Mouse (Mus musculus) ES-CJ7 (cell line): Measurements from ENCODE around the gene Ormdl3.

Experiments
- DNase-seq: peaks from one replicate; pipeline ENCODE4 v3.0.0; 2011; ENCODE audit warnings: low read depth, low spot score

Gene Ormdl3

DNA sequence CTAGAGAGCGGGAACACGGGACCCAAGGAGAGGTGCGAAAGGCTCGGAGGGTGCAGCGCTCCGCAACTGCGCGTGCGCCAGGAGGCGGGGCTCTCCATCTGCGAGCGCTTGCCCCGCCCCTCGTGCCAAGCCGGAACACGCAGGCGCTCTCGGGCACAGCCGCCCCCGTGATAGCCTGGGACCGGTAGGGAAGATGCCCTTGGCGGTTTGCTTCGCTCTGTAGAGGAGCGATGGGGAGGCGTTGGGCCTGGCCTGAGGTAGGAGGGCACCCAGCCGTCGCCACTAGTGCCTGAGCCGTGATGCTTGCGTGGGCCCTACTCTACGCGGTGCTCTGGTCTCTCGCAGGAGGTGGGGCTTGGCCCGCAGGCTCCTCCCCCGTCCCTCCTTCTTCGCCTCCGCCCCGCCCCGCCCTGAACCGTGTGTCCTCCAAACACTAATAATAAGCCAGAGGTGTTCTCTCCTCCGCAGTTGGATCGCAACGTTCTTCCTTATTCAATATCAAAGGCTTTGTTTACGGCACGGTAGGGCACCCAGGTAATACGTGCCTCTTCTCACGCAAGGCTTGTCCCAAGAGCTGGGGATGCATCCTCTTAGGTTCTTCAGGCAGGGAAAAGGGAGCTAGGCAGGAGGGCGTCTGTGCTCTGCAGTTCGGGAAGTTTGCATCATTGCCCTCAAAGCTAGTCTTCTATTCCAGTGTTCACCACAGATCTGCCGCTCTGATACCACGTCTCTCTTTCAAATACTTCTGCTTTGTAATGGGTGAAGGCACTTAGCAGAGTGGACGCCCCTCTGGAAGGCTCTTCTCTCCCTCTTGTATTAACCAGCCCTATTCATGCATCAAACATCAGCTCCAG is 36.0 kb downstream of the Ormdl3 start, which contains the start of gene Zpbp2:
TSS of gene Zpbp2 (plus strand) at position 123 of the 854 bp plus-strand sequence.
- peak; percentile 93 for DNase-seq

DNA sequence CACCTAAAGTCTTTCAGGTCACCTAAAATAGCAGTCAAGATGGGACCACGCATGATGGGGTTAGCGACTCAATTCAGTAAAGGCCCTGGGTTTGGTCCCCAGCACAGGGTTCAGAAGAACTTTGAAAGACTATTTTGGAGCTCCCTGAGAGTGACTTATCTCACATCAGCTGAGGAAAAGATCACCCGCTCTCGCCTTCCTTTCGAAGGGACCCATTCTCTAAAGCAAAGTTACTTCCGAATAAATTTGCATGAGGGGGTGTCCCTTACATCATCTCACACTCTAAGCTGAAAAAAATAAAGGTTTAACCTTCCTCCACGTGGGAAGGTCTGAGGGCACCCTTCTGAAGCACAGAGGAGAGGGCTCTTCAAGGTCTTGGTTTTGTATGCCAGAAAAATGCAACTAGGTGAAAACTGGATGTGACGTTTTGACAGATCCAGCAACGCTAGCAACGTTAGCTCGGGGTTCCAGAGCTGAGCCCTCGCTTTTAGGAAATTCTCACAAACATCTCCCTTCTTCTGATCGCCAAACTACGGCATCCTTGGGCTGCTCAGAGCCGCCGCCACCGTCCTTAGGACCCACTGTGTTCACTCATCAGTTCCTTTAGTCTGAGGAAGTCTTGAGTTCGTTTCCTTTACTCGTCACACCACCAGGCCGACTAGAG is 36.7 kb downstream of the Ormdl3 start:
- no peak for DNase-seq

DNA sequence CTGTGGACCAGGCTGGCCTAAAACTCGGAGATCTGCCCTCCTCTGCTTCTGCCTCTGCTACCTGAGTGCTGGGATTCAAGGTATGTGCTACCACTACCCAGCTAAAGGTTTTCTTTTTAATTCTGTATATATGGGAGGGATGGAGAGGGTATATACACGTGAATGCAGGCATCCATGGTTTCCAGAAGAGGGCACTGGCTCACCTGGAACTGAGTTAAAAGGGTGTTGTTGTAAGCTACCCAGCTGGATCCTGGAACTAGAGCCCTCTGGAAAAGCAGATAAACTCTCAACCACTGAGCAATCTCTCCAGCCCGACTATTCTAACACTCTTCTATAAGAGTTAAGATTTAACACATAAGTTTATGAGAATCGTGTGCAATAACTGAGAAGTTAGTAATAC is 37.8 kb downstream of the Ormdl3 start:
- DNase-seq: peak; percentile 33

- DNase-seq: no peak
Observed at GRCm38 (mm10) chr11:98547308-98547693, 39.9 kb downstream of the Ormdl3 start.

GRCm38 (mm10) chr11:98546529-98547307 is 40.5 kb downstream of the Ormdl3 start:
- no peak for DNase-seq

DNA sequence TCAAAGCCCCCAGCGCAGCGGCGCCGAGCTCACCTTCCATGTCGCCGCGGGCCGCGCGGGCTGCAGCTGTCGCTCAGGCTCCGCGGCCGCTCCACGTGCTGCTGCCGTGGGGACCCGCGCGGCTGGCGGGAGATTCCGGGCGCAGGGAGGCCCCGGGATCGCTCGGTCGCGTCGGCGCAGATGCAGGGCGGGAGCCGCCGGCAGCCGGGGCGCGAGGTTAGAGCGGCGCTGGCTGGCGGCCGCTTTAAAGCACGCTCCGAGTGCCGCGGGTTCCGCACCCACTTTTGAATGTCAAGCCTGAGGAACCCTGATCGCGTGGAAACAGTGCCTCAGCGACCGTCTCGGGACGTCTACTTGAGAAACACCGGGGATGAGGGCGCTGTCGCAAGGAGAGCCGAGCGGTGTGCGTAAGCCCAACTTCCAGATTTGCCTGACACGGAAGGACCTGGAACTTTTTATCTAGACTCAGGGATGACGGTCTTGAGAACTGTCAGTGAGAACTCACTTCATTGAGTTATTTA is 41.4 kb downstream of the Ormdl3 start, which contains the start of gene Ikzf3:
TSS of gene Ikzf3 (minus strand) at position 321 of the 521 bp plus-strand sequence.
- DNase-seq: peak; percentile 71

- no peak for DNase-seq
Observed at GRCm38 (mm10) chr11:98544890-98545677, 42.1 kb downstream of the Ormdl3 start.

DNA sequence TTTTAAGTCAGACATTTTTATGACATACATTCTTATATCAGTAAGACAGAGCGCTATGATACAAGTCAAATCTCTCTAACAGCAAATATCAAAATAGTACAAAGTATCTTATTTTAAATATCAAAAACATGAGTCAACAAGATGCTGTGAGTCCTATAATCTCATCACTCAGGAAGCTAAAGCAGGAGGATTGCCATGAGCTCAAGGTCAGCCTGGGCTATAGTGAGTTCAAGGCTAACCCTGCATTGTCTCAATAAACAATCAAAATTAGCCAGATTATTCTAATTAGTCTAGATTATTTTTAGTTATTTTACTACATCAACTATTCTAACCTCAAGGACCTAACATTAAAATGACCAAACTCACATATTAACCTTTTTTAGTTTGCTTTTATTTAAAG is 43.8 kb downstream of the Ormdl3 start:
- no peak for DNase-seq

- no peak for DNase-seq
Observed at GRCm38 (mm10) chr11:98542553-98542952, 44.6 kb downstream of the Ormdl3 start.

DNA sequence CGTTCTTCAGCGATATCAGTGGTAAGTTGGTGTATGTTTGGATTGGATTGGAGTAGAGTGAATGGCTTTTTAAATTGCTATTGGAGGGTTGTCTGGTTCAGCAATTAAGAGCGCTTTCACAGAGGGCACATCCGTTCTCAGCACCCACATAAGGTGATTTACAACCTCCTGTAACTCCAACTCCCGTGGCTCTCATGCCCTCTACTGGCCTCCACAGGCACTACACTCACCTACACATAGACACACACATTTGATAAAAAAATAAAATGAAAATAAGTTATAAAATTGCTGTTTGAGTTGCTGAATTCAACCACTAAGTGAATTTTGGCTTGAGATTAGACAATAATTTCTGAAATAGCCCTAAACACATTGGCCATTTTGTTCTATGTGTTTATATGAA is 46.8 kb downstream of the Ormdl3 start:
- DNase-seq: peak; percentile 51

DNA sequence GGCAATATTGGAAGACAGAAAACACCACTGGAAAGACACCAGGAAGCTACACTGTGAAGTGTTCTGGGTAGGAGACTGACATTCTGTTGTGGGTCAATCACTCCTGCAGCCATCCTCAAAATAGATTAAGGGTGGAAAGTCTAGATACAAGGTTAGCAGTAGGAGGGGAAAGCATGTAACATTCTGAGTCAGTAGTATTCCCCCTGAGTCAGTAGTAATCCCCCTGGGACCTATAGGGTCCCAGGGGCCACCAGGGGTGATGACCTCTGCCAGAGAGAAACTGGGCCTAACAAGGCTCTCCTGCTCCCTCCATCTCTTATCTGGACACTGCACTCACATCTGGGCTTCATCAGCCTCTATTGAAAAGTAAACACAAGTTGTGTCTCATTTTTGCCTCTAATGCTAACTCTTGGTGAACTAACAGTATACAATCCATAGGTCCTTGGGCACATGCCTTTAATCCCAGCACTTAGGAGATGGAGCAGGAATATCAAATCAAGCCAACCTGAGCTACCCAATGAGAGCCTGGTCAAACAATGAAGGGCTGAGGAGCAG is 49.6 kb downstream of the Ormdl3 start:
- no peak for DNase-seq
